Mouse (Mus musculus): ENCODE results near the gene Sema4d. TPM values are rescaled to one million over a fixed set of nuclear protein-coding genes. Genes with fewer than 3 reads are reported as not detected.
A peak's percentile ranks its signal among the peaks of the same experiment; 100 is the strongest.

The Sema4d gene
- total RNA-seq, 2 experiments from 2014 or later, result 125 to 130 TPM

DNA sequence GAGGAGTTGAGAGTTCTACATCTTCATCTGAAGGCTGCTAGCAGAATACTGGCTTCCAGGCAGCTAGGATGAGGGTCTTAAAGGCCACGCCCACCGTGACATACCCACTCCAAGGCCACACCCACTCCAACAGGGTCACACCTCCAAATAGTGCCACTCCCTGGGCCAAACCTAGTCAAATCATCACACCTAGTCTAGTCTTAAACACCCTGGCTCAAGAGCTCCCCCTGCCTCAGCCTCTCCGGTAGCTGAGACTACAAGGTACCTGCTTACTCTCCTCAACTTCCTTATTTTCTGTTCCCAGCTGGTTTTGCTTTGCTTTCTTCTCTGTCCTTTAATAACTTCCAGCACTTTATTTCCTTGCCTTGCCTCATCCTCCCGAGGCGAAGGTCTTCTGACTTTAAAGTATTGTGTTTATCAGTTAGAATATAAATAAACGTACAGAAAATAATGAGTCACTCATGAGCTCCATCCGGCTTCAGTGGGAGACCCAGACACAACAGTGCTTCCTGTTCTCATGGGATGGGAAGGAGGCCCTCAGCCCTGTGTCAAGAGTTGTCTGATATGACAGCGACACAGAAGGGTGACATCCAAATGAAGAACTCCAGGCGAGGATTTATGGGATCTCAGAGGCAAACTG lies 22.4 kb upstream of the Sema4d start:
- no peak for DNase-seq

DNA sequence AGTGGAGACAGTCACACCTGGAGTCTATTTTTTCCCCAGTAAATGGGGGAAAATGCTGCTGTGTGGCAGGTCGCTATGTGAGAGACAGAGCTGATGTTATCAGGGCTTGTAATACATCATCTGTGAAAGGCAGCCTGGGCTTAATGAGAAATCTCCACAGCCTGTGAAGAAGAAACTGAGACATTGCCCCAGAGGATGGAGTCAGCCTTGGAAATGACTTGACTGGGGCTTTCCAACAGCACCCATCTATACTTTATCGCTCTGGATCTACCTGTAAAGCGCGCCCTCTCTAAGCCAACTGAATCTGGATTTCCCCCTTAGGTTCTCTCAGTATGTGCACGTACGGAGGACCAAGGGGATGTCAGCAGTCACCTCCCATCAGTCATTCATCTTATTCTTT lies 21.1 kb upstream of the Sema4d start:
- DNase-seq, result no peak

DNA sequence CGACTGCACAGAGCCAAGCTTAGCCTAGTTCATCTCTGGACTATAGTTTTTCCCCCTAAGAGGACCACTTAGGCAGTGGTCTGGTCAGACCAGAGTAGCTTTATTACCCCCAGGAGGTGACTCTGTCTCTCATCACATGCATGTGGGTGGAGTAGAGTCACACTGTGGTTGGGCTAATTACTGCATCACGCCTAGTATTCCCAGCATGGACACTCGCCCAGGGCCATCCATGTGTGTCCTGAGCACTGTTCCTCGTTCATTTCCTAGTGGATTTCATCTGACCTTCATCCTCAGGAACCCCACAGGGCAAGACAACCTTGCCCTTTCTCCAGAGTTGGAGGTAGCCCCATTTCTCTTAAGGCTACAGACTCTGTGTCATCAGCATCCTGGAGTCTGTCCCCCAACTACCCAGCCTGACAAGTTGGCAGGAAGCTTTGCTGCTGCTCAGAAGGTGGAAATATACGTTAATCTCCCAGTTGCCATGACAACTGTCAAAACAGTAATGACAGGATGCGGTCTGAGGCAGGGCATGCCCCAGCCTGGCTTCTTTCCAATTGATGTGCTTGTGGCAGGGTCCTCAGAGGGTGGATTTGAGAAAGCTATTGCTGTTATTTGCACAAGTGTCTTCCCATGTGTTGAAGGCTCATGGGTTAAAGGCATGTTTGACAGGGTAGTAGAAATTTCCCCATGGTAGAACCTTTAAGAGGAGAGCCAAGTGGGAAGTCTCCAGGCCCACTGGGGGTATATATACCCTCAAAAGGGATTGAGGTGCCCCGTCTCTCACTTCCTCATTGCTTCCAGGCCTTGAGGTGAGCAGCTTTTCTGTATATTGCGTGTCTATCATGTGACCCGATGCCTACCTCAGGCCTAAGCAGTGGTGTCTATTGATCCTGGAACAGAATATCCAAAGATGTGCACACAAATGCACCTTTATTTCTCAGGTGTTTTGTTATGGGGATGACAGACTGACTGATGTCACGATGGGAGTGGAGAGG lies 20.4 kb upstream of the Sema4d start:
- DNase-seq, result no peak

DNA sequence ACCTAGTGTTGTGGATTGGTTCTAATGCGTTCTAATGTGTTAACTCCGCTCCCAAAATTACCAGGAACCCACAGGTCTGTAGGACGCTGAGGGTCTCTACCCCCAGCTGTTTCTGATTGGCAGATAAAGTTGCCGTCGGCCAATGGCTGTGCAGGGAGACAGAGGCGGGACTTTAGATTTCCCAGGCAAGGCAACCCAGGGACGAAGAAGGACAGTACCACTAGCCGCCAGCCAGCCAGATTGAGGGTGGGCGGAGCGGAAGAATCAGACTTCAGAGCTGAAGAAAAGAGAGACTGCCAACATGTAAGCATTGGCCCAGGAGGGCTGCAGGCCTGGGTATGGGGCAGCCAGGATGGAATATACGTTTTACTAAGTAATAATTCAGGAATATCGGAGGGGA lies 14.6 kb upstream of the Sema4d start:
- DNase-seq, result no peak

DNA sequence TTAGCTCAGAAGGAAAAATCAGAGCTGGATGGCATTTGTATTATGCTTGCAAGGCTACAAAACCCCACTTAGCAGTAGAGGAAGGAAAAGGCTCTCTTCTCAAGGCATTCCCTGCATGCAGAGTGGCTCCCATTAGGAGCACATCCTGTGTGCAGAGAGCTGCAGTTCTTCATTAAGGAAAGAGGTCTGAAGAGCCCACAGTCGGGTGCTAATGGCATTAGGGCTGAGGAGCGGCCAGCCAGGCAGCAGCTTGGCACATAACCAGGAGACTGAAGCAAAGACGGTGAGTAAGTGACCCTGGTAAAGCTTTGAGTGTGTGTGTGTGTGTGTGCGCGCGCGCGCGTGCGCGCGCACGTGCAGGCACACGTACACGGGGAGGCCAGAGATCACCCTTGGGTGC lies 12.7 kb upstream of the Sema4d start:
- DNase-seq, result no peak

DNA sequence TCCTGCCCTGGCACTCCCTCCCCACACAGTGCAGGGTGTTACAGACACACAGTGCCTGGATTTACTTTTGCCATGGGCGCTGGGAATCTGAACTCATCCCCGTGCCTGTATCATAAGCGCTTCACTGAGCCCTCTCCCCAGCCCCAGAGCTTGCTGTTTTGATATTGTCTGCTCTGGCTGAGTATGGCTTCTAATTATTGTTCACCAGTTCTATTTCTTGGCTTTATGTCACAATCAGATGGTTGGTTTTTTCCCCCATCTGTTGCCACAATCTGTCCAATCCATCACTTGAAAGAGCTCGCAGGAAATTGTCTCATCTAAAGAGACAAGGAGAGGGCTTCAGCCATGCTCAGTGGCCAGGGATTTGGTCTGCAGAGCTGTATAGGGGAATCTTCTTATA lies 12.1 kb upstream of the Sema4d start:
- DNase-seq, result no peak

DNA sequence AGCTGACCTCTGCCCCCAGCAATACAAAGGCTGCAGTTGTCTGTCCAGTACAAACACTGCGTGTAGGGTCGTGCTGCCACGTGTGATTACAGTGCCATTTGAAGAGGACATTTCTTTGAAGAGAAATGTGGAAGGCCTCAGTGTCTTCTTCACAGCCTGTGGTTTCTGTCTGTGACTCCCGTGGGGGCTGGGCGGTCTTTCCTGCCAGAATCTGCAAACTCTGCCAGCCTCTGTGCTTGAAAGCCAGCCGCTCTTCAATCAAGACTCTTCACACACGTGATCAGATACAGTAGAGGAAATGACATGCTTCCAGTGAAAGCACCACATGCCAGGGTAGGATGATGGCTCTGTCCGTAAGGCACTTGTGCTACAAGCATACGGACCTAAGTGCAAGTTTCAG lies 7.4 kb upstream of the Sema4d start:
- no peak for DNase-seq

DNA sequence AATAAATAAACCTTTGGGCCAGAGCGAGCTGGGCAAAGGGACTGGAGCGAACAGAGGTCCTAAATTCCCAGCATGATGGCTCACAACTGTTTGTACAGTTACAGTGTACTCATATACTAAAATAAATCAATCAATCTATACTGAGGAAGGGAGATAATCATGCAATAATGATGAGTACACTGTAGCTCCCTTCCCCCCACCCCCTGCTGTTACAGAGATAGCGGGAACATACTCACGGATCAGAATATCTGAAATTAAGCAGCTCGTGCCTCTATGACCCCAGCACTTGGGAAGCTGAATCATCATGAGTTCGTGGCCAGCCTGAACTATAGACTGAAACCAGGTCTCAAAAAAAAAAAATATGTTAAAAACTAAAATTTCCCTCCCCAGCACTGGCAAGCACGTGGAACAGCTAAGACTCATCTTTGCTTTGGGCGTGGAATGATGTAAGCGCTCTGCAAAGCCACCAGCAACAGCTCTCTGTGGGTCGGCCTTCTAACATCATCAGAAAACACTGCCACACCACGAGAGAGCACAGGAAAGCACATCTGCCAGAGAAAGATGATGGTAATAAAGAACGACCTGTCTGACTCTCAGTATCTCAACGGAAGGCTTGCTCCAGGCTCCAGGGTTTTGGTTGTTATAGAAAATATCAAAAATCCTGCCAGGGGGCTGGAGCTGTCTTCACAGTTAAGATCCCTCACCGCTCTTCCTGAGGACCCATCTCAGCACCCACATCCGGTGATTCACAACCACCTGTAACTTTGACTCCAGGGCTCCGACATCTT lies 6.4 kb upstream of the Sema4d start:
- DNase-seq, result no peak

DNA sequence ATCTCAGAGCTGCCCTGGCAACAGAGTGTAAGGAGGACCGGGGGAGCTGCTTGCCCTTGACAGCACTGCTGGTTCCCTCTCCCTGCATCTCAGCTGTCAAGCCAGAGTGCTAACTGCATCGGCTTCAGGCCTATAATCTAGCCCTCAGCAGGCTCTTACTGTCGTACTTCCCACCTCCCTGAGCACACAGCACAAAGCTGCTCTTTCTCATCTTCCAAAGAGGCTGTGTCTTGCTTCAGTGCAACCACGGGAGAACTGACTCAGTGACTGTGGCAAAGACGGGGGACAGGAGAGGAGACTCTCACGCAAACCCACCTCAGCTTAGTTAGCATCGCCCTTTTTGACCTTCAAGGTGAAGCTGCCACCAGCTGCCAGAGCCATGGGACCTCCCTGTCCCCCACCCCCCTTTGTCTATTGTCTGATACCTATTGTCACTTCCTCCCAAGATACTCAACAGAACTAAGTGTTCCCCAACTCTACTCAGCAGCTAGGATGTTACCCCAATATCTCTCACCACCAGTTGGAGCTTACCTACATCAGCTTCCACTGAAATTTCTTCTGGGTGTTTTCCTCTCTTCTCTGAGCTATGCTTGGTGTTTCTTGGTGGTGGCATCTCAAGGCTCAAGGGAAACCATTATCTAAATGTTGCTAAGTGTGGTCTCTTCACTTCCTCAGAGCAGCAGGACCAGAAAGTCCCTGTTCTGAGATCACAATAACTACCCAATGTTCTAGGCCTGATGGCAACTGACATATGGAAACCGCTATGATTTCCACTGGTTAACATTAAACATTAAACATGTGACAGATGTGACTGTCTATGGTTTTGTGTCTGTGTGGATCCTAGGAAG lies 4.6 kb upstream of the Sema4d start:
- DNase-seq, result no peak

DNA sequence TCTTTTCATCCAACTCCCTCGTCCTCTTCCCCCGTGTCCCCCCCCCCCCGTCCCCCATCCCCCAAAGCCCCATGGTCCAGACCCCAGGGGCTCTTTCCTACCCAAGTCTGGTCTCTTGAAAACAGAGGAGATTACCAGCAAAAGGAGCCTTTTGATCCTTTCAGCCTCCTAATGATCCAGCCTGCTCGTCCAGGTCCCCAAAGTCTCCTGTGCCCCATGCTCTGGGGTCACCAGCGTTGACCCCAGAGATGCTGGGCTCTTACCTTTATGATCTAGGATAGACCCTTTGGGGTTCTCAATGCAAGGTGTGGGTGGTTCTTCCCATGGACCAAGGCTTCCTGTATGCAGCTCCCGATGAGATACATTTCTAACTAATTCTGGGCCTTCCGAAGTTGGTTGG lies 401 bp upstream of the Sema4d start:
- DNase-seq, result no peak

DNA sequence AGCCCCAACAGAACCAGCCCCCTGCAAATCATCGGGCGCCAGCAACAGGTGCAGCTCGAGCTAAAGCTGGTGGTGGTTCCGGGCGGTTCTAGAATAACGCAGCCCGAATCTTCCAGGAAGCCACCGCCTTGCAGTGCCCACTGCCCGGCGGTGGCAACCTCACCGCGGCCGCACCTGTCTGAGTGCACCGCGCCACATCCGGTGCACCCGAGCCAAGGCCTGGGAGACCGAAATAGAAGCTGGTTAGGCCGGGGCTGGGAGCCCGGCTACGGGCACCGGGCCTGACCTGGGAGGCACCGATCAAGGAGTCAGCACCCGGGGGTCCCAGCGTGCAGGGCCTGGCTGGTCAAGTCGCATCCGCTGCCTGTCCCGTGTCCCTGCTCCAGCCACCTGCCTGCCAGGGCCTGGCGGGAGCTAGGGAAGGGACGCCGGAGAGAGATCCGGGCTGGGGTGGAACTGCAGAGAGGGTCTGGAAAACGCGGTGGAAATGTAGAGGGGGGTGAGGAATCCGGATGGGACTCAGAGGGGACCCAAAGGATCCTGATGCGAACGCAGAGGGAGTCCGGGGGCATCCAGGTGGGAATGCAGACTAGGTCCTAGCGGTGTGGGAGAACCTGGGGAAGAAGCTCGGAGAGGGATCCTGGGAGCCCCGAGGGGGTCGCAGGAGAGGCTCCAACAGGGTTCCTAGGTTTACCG lies 670 bp downstream of the Sema4d start:
- peak; percentile 68 for DNase-seq

DNA sequence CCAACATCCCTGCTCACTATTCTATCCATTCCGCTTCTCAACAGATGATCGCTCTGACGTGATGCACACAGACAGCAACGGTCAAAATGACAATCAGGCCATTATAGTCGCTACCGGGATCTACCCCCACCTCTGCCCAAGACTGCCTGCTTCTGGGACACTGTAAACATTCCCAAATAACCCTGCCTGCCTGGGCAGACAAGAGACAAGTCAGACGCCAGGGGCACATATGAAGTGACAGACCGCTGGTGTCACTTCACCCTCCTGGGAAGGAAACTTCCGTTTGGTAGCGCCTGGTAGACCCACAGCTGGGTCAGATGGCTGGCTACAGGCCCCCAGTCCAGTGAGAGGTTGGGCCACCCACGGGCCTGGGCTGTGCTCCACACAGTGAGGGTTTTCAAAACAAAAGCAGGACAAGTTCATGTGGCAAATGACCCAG lies 1.4 kb downstream of the Sema4d start:
- peak; percentile 34 for DNase-seq

DNA sequence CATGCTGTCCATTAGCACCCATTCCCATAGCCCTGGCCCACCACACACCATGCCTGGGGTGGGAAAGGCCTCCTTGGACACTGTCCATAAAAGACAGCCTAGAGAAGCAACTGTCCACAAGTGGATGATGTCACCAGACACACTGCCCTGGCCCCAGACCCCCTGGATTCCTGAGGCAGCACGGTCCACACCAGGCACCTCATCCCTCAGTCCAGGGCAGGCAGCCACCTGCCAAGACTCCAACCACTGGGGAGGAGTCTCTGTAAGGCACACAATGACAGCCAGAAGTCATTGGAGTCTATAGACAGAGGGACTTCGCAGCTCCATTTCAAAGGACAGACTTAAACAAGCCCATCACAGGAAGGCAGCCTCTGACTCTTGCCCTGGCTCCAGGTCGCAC lies 1.9 kb downstream of the Sema4d start:
- DNase-seq, result no peak

DNA sequence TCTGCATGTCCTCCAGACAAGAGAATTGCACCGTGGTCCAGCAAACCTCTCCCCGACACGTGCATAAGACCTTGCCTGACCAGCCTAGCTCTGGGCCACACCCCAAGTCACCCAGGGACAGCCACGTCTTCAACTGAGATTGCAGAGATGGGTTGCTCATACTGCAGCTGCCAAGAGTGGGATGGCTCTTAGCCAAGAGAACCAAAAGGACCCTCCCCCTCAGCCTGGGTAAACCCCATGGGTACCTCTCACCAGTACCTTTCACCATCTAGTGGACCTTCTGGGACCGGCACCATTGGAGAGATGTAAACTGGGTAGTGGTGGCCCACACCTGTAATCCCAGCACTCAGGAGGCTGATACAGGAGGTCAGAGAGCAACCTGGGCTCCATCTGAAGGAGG lies 2.8 kb downstream of the Sema4d start:
- DNase-seq, result no peak

DNA sequence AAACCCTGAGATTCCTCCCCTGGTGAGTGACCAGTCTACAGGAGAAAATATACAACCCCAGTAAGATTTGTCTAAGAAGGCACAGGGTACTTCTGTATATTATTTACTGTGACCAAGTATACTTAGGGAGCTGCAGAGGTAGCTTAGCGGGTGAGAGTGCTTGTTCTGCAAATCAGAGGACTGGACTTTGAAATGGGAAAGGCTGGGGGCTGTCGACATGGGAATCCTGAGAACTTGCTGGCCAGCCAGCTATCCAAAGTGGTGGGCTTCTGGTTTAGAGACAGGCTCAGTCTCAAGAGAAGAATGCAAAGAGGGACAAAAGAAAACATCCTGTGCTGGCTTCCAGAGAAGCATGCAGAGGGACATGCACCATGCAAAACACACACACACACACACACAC lies 5.7 kb downstream of the Sema4d start:
- DNase-seq, result no peak

DNA sequence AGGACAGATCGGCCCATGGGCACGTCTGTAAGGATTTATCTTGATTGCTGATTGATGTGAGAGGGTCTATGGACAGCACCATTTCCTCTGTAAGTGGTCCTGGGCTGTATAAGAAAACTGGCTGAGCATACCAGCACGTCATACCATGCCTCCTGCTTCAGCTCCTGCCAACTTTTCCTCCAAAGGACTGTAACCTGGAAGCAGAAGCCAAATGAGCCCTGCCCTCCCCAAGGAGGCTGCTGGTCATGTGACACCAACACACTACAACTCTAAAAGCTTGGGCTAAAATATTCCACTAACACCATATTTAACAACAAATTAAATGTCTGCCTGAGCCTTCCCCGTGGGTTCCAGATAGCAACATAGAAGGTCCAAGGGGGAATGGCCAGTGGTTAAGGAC lies 6.9 kb downstream of the Sema4d start:
- no peak for DNase-seq

DNA sequence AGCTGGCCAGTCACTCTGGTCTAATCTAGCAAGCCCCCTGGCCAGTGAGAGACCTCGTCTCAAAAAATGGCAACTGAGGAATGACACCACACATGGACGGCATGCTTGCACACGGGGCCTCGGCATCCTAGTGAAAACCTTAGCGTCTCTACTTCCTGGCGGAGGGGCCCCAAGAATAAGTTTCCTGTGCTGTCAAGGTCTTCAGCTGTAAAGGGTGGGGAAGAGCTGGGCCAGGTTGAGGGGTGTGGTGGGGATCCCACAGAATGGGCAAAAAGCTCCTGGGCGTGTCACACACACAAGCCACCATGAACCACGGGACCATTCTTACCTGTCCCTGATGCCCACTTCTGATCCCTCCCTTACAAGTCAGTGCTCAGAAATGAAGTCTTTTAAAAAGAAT lies 9.1 kb downstream of the Sema4d start:
- no peak for DNase-seq

DNA sequence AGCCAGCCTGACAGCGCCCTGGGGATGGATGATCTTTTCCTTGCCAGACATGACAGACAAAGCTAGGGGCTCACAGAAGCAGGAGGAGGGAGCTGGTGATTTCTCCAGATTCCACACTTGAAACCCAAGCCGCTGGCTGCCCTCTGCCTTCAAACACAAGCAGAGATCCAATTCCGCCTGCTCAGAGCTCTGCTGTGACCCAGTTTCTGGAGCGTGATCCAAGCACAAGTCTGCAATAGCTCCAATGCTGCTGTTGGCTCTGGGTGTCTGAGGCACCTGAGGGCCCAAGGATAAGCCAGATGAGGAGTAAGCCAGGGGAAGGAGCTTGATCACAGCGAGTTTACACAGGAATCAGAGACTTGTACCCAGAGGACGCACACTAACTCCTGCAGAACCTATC lies 9.7 kb downstream of the Sema4d start:
- peak; percentile 36 for DNase-seq

DNA sequence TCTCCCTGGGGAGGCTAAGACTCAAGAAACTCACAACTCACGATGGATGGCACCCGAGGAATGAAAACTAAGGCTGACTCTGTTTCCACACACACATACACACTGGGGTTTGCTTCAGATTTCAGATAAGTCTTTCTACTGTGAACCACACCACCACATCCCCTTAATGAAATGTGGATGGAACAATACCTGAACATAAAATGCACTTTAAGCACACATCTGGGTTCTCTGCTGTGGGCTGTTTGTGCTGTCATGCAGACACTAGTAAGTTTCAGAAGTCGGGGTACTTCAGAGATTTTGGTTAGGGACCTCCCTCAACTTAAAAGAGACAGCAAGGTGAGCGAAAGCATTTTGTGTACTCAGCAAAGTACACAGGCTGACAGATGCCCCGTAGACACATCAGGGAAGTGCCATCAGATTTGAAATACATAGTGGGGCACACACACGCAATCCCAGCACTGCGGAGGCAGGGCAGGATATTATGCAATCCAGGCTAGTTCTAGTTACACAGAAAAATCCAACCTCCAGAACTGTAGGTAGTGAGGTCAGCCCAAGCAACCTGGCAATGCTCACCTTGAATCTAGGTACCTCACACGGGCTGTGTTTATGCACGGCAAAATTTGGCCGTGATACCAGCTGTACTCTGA lies 12.9 kb downstream of the Sema4d start:
- no peak for DNase-seq

Measured in gastrocnemius, postnatal 10 days (tissue).